Mouse (Mus musculus): Measurements from ENCODE around the gene Tmco4. TPM values are rescaled to one million over a fixed set of nuclear protein-coding genes. Genes with fewer than 3 reads are reported as not detected.

The Tmco4 gene
- polyA plus RNA-seq, 1 experiment: 3.4 TPM

GRCm38 (mm10) chr4:139033263-139034009 lies 60.7 kb downstream of the Tmco4 start:
- TF ChIP-seq CTCF (IDR thresholded peaks at IDR 0.05; ENCODE audit: control insufficient read depth, insufficient read depth, insufficient replicate concordance, low read depth, low read length) (no peak), POLR2A (IDR thresholded peaks at IDR 0.05; ENCODE audit: control insufficient read depth, low read depth, low read length) (no peak)
- Histone ChIP-seq H3K36me3 (ENCODE audit: control insufficient read depth, insufficient read depth, low read length) (no peaks in the 10 kb centered on the region), H3K4me1 (ENCODE audit: control insufficient read depth, insufficient read depth, low read length) (no peaks in the 10 kb centered on the region), H3K27ac (ENCODE audit: control insufficient read depth, insufficient read depth, low read depth, low read length) (no peak overlapping the region), H3K4me3 (ENCODE audit: control insufficient read depth, low read depth, low read length) (no peak overlapping the region), H3K27me3 (ENCODE audit: control insufficient read depth, insufficient read depth, low read length) (no peaks in the 10 kb centered on the region)

- TF ChIP-seq CTCF (IDR thresholded peaks at IDR 0.05; ENCODE audit: control insufficient read depth, insufficient read depth, insufficient replicate concordance, low read depth, low read length) (no peak), POLR2A (IDR thresholded peaks at IDR 0.05; ENCODE audit: control insufficient read depth, low read depth, low read length) (no peak)
- no peaks in the 10 kb centered on the region for H3K27me3 ChIP-seq (ENCODE audit: control insufficient read depth, insufficient read depth, low read length)
- H3K27ac ChIP-seq (ENCODE audit: control insufficient read depth, insufficient read depth, low read depth, low read length): no peak overlapping the region
- no peak overlapping the region for H3K4me3 ChIP-seq (ENCODE audit: control insufficient read depth, low read depth, low read length)
- H3K36me3 ChIP-seq (ENCODE audit: control insufficient read depth, insufficient read depth, low read length): no peaks in the 10 kb centered on the region
- H3K4me1 ChIP-seq (ENCODE audit: control insufficient read depth, insufficient read depth, low read length): no peaks in the 10 kb centered on the region
Measured at GRCm38 (mm10) chr4:139034010-139034367, 61.3 kb downstream of the Tmco4 start.

GRCm38 (mm10) chr4:139034540-139034939 lies 61.9 kb downstream of the Tmco4 start:
- H3K27me3 ChIP-seq (ENCODE audit: control insufficient read depth, insufficient read depth, low read length): no peaks in the 10 kb centered on the region
- no peak overlapping the region for H3K27ac ChIP-seq (ENCODE audit: control insufficient read depth, insufficient read depth, low read depth, low read length)
- no peaks in the 10 kb centered on the region for H3K36me3 ChIP-seq (ENCODE audit: control insufficient read depth, insufficient read depth, low read length)
- H3K4me3 ChIP-seq (ENCODE audit: control insufficient read depth, low read depth, low read length): no peak overlapping the region
- no peaks in the 10 kb centered on the region for H3K4me1 ChIP-seq (ENCODE audit: control insufficient read depth, insufficient read depth, low read length)
- TF ChIP-seq POLR2A (IDR thresholded peaks at IDR 0.05; ENCODE audit: control insufficient read depth, low read depth, low read length) (no peak), CTCF (IDR thresholded peaks at IDR 0.05; ENCODE audit: control insufficient read depth, insufficient read depth, insufficient replicate concordance, low read depth, low read length) (no peak)

GRCm38 (mm10) chr4:139034942-139035341 lies 62.3 kb downstream of the Tmco4 start:
- Histone ChIP-seq H3K27ac (ENCODE audit: control insufficient read depth, insufficient read depth, low read depth, low read length) (no peak overlapping the region), H3K27me3 (ENCODE audit: control insufficient read depth, insufficient read depth, low read length) (no peaks in the 10 kb centered on the region), H3K4me1 (ENCODE audit: control insufficient read depth, insufficient read depth, low read length) (no peaks in the 10 kb centered on the region), H3K4me3 (ENCODE audit: control insufficient read depth, low read depth, low read length) (no peak overlapping the region), H3K36me3 (ENCODE audit: control insufficient read depth, insufficient read depth, low read length) (no peaks in the 10 kb centered on the region)
- no peak for TF ChIP-seq CTCF (IDR thresholded peaks at IDR 0.05; ENCODE audit: control insufficient read depth, insufficient read depth, insufficient replicate concordance, low read depth, low read length)
- no peak for TF ChIP-seq POLR2A (IDR thresholded peaks at IDR 0.05; ENCODE audit: control insufficient read depth, low read depth, low read length)

- Histone ChIP-seq H3K4me3 (ENCODE audit: control insufficient read depth, low read depth, low read length) (no peak overlapping the region), H3K27ac (ENCODE audit: control insufficient read depth, insufficient read depth, low read depth, low read length) (no peak overlapping the region), H3K36me3 (ENCODE audit: control insufficient read depth, insufficient read depth, low read length) (no peaks in the 10 kb centered on the region), H3K4me1 (ENCODE audit: control insufficient read depth, insufficient read depth, low read length) (no peaks in the 10 kb centered on the region), H3K27me3 (ENCODE audit: control insufficient read depth, insufficient read depth, low read length) (no peaks in the 10 kb centered on the region)
- no peak for TF ChIP-seq POLR2A (IDR thresholded peaks at IDR 0.05; ENCODE audit: control insufficient read depth, low read depth, low read length)
- TF ChIP-seq CTCF (IDR thresholded peaks at IDR 0.05; ENCODE audit: control insufficient read depth, insufficient read depth, insufficient replicate concordance, low read depth, low read length): no peak
Measured at GRCm38 (mm10) chr4:139035799-139036198, 63.1 kb downstream of the Tmco4 start.

GRCm38 (mm10) chr4:139037795-139038607 lies 65.3 kb downstream of the Tmco4 start:
- Histone ChIP-seq H3K4me3 (ENCODE audit: control insufficient read depth, low read depth, low read length) (no peak overlapping the region), H3K36me3 (ENCODE audit: control insufficient read depth, insufficient read depth, low read length) (no peaks in the 10 kb centered on the region), H3K27me3 (ENCODE audit: control insufficient read depth, insufficient read depth, low read length) (no peaks in the 10 kb centered on the region), H3K4me1 (ENCODE audit: control insufficient read depth, insufficient read depth, low read length) (no peaks in the 10 kb centered on the region), H3K27ac (ENCODE audit: control insufficient read depth, insufficient read depth, low read depth, low read length) (no peak overlapping the region)
- TF ChIP-seq POLR2A (IDR thresholded peaks at IDR 0.05; ENCODE audit: control insufficient read depth, low read depth, low read length) (no peak), CTCF (IDR thresholded peaks at IDR 0.05; ENCODE audit: control insufficient read depth, insufficient read depth, insufficient replicate concordance, low read depth, low read length) (no peak)

GRCm38 (mm10) chr4:139040084-139040839 lies 67.6 kb downstream of the Tmco4 start:
- Histone ChIP-seq H3K36me3 (ENCODE audit: control insufficient read depth, insufficient read depth, low read length) (no peaks in the 10 kb centered on the region), H3K27me3 (ENCODE audit: control insufficient read depth, insufficient read depth, low read length) (no peaks in the 10 kb centered on the region), H3K27ac (ENCODE audit: control insufficient read depth, insufficient read depth, low read depth, low read length) (no peak overlapping the region), H3K4me3 (ENCODE audit: control insufficient read depth, low read depth, low read length) (no peak overlapping the region), H3K4me1 (ENCODE audit: control insufficient read depth, insufficient read depth, low read length) (no peaks in the 10 kb centered on the region)
- TF ChIP-seq CTCF (IDR thresholded peaks at IDR 0.05; ENCODE audit: control insufficient read depth, insufficient read depth, insufficient replicate concordance, low read depth, low read length) (no peak), POLR2A (IDR thresholded peaks at IDR 0.05; ENCODE audit: control insufficient read depth, low read depth, low read length) (no peak)

Data from testis, adult 2 months (tissue).